In the genomic region with DNA sequence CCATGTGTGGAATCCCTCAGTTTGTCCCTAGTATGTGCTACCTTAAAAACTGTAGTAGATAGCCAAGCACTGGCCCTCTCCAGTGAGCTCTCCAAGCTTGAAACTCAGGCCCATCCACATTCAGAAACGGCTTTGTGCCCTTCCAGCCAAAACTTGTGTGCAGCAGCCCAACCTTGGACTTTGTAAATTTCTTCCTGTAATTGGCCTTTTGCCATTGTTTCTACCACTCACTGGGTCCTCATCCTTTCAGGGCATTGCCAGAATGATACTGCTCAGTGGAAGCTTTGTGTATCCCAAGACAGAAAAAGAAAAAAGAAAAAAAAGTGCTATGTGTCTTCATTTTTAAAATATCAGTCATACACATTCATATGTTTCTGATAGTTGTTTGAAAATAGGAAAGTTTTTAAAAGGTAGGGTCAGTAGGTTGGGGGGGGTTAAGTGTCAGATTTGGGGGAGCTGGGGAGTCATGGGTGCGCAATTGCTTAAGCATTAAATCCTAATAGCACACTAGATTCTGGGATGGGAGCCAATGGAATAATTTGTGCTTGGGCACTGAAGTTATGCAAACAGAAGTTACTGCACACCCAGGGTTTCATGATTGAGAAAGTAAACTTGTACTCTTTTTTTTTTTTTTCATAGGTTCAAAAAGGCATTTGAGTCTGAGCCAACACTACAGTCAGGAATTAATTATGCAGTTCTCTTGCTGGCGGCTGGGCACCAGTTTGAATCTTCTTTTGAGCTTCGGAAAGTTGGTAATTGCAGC, we compare ENCODE assay signal across 8 mouse cellular contexts.
DNase-seq lines count a peak whose midpoint lies in the region; ATAC-seq and TF ChIP-seq lines count a peak whose summit lies in the region.

No protein-coding gene starts in this region.

- no peaks in the 10 kb centered on the region for H3K4me1 ChIP-seq in forebrain, embryonic 14.5 days (ENCODE audit: control insufficient read depth, insufficient read depth, low read length)
- no peaks in the 10 kb centered on the region for H3K4me1 ChIP-seq in forebrain, embryonic 11.5 days (replicated peaks; ENCODE audit: control insufficient read depth, insufficient read depth, low read length)
- H3K4me1 ChIP-seq in liver, embryonic 14.5 days (replicated peaks; ENCODE audit: control insufficient read depth in 2 of 2, insufficient read depth in 2 of 2, low read length in 1 of 2) = peaks cover 0 to 2% of the 10 kb centered on the region in 2 experiments; a peak in 2 of 4 replicates
- no peaks in the 10 kb centered on the region; the same call in 1 of the 2 replicates for H3K4me1 ChIP-seq in small intestine, adult 2 months (ENCODE audit: control insufficient read depth, insufficient read depth, insufficient read length, low read length)

- H3K9ac ChIP-seq in forebrain, embryonic 14.5 days (ENCODE audit: low read length) = no peak overlapping the region
- no peak overlapping the region for H3K9ac ChIP-seq in forebrain, embryonic 11.5 days (ENCODE audit: low read length)
- H3K9ac ChIP-seq in liver, embryonic 14.5 days (replicated peaks) = no peak overlapping the region

- no peaks in the 10 kb centered on the region for H3K9me3 ChIP-seq in forebrain, embryonic 14.5 days (replicated peaks; ENCODE audit: control insufficient read depth, low read length)
- no peaks in the 10 kb centered on the region for H3K9me3 ChIP-seq in forebrain, embryonic 11.5 days (ENCODE audit: control insufficient read depth, low read length)
- no peaks in the 10 kb centered on the region for H3K9me3 ChIP-seq in liver, embryonic 14.5 days (ENCODE audit: control insufficient read depth, low read length)

- peak; percentile 83 for DNase-seq in forebrain, embryonic 14.5 days (ENCODE audit: low spot score)
- no peak for DNase-seq in forebrain, embryonic 11.5 days (ENCODE audit: low spot score)
- peak; percentile 20 to 30 (median 24) for DNase-seq in liver, embryonic 14.5 days (ENCODE audit: low read depth in 3 of 3, low spot score in 3 of 3)
- no peak for DNase-seq in liver
- peak; percentile 60 for DNase-seq in kidney, postnatal 10 days
- no peak for DNase-seq in cerebellum, adult 9-11 months
- no peak for DNase-seq in thymus, postnatal 4 days

- no peak for TF ChIP-seq CTCF in liver, embryonic 14.5 days (IDR thresholded peaks at IDR 0.05; ENCODE audit: low read depth)
- TF ChIP-seq CTCF in small intestine, adult 2 months (IDR thresholded peaks at IDR 0.05; ENCODE audit: extremely low read depth, insufficient read length, insufficient replicate concordance, low read depth, low read length) = no peak

- TF ChIP-seq POLR2A in small intestine, adult 2 months (IDR thresholded peaks at IDR 0.05; ENCODE audit: low read depth, low read length) = no peak

- H3K4me2 ChIP-seq in forebrain, embryonic 14.5 days (ENCODE audit: low read length) = no peak overlapping the region
- H3K4me2 ChIP-seq in forebrain, embryonic 11.5 days (ENCODE audit: low read depth, low read length, severe bottlenecking) = no peak overlapping the region
- H3K4me2 ChIP-seq in liver, embryonic 14.5 days (ENCODE audit: low read depth) = no peak overlapping the region

- no peaks in the 10 kb centered on the region for H3K27me3 ChIP-seq in forebrain, embryonic 14.5 days (replicated peaks; ENCODE audit: control insufficient read depth, insufficient read depth, low read length)
- H3K27me3 ChIP-seq in forebrain, embryonic 11.5 days (ENCODE audit: control insufficient read depth, insufficient read depth, low read length) = no peaks in the 10 kb centered on the region
- no peaks in the 10 kb centered on the region for H3K27me3 ChIP-seq in liver, embryonic 14.5 days (ENCODE audit: control insufficient read depth, insufficient read depth, low read length)
- H3K27me3 ChIP-seq in small intestine, adult 2 months (ENCODE audit: control insufficient read depth, insufficient read depth, low read length) = no peaks in the 10 kb centered on the region

- peak; percentile 40; the same call in 1 of the 2 replicates for ATAC-seq in forebrain, embryonic 14.5 days
- ATAC-seq in forebrain, embryonic 11.5 days (replicated peaks; ENCODE audit: low FRiP score) = no peak
- no peak for ATAC-seq in liver, embryonic 14.5 days (ENCODE audit: insufficient read depth)

- TF ChIP-seq EP300 in liver, embryonic 14.5 days (IDR thresholded peaks at IDR 0.05; ENCODE audit: low read depth) = no peak

- H3K27ac ChIP-seq in forebrain, embryonic 14.5 days (ENCODE audit: low read depth, low read length) = no peak overlapping the region
- H3K27ac ChIP-seq in forebrain, embryonic 11.5 days (ENCODE audit: low read depth, low read length) = no peak overlapping the region
- H3K27ac ChIP-seq in liver, embryonic 14.5 days = no peak overlapping the region
- peak overlapping the region; percentile 6; the same call in 1 of the 2 replicates for H3K27ac ChIP-seq in small intestine, adult 2 months (ENCODE audit: insufficient read depth, low read depth, low read length)

- H3K36me3 ChIP-seq in forebrain, embryonic 14.5 days (ENCODE audit: control insufficient read depth, insufficient read depth, low read length) = no peaks in the 10 kb centered on the region
- H3K36me3 ChIP-seq in forebrain, embryonic 11.5 days (ENCODE audit: control insufficient read depth, insufficient read depth, low read length) = no peaks in the 10 kb centered on the region
- no peaks in the 10 kb centered on the region for H3K36me3 ChIP-seq in liver, embryonic 14.5 days (replicated peaks; ENCODE audit: control insufficient read depth, insufficient read depth, low read depth)
- 0 out of 2 replicates have a peak, but pooled peaks cover 2% of the 10 kb centered on the region for H3K36me3 ChIP-seq in small intestine, adult 2 months (ENCODE audit: control insufficient read depth, insufficient read depth, low read length)

- 38% methylated on average over 4 of the region's 4 CpGs for WGBS in forebrain, embryonic 14.5 days
- 86% methylated on average over 4 of the region's 4 CpGs for WGBS in forebrain, embryonic 11.5 days
- WGBS in liver, embryonic 14.5 days (ENCODE audit: insufficient replicate concordance) = 73% methylated on average over 4 of the region's 4 CpGs
- WGBS in small intestine, adult 2 months = 12% methylated on average over 4 of the region's 4 CpGs

- H3K4me3 ChIP-seq in forebrain, embryonic 14.5 days (ENCODE audit: low read depth, low read length) = no peak overlapping the region
- no peak overlapping the region for H3K4me3 ChIP-seq in forebrain, embryonic 11.5 days (ENCODE audit: low read depth, low read length)
- no peak overlapping the region for H3K4me3 ChIP-seq in liver, embryonic 14.5 days (ENCODE audit: insufficient read depth in 1 of 2, low read depth in 2 of 2, low read length in 2 of 2)
- H3K4me3 ChIP-seq in small intestine, adult 2 months (ENCODE audit: low read depth, low read length) = no peak overlapping the region

Comparison
In these comparisons a context has a peak if more than half of its experiments do, and no peak if none do; other contexts are left out.
1. DNase-seq: peak in forebrain, embryonic 14.5 days (single experiment), liver, embryonic 14.5 days (3 of 3) and kidney, postnatal 10 days (single experiment); none in forebrain, embryonic 11.5 days (single experiment), liver (single experiment), cerebellum, adult 9-11 months (single experiment) and thymus, postnatal 4 days (single experiment).